ENCODE assay signal across 8 mouse cellular contexts in the genomic region with DNA sequence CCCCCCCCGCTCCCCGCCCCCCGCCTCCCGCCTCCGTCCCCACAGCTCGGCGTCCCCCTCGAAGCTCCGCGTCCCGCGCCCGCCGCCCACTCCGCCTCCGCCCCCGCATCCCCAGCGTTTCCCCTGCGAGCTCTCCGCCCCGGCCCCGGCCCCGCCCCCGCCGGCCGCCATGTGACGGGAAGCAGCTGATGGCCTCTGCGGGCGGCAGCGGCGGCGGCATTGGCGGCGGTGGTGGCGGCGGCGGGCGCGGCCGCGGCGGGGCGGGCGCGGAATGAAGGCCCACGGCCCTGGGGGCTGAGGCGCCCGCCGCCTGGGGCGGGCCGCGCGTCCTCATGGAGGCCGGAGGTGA. TPM values are rescaled to one million over a fixed set of nuclear protein-coding genes. Genes with fewer than 3 reads are reported as not detected.
DNase-seq lines count a peak whose midpoint lies in the region; ATAC-seq and TF ChIP-seq lines count a peak whose summit lies in the region.

Gene Wsb2, plus strand, starts transcription at position 176 of the 349 bp plus-strand sequence.

- peak within 1 kb of the TSS; percentile 93 for H3K9ac ChIP-seq in kidney, embryonic 14.5 days (ENCODE audit: low read depth, low read length)
- H3K9ac ChIP-seq in liver, embryonic 11.5 days (ENCODE audit: low read depth, low read length), result peak within 1 kb of the TSS; percentile 87

- peak within 1 kb of the TSS; percentile 87 for H3K4me2 ChIP-seq in kidney, embryonic 14.5 days (replicated peaks; ENCODE audit: low read depth, low read length)
- peak within 1 kb of the TSS; percentile 97 for H3K4me2 ChIP-seq in liver, embryonic 11.5 days

- H3K9me3 ChIP-seq in heart, embryonic 10.5 days, result no peaks in the 10 kb centered on the region
- no peaks in the 10 kb centered on the region for H3K9me3 ChIP-seq in kidney, embryonic 14.5 days (ENCODE audit: control insufficient read depth, low read length)
- no peaks in the 10 kb centered on the region for H3K9me3 ChIP-seq in liver, embryonic 11.5 days (ENCODE audit: control insufficient read depth, low read length)

- TF ChIP-seq POLR2A in bone marrow, adult 2 months (IDR thresholded peaks at IDR 0.05; ENCODE audit: borderline replicate concordance, control insufficient read depth, low read depth, low read length), result no peak; the same call in 1 of the 2 replicates
- no peak; the same call in 1 of the 2 replicates for TF ChIP-seq POLR2A in embryonic fibroblast, embryonic 13.5 days (IDR thresholded peaks at IDR 0.05; ENCODE audit: low read depth, low read length)

- peak within 1 kb of the TSS; percentile 86 for H3K4me3 ChIP-seq in bone marrow, adult 2 months (replicated peaks; ENCODE audit: control insufficient read depth, low read depth, low read length)
- peak within 1 kb of the TSS; percentile 100 for H3K4me3 ChIP-seq in embryonic fibroblast, embryonic 13.5 days (ENCODE audit: insufficient read depth, low read length)
- peak within 1 kb of the TSS; percentile 97 for H3K4me3 ChIP-seq in heart, embryonic 10.5 days
- peak within 1 kb of the TSS; percentile 94 for H3K4me3 ChIP-seq in kidney, embryonic 14.5 days (ENCODE audit: low read length)
- peak within 1 kb of the TSS; percentile 94 for H3K4me3 ChIP-seq in liver, embryonic 11.5 days (ENCODE audit: low read depth, low read length)

- WGBS in bone marrow, adult 2 months, result 4% methylated on average over 27 of the region's 54 CpGs
- WGBS in heart, embryonic 10.5 days, result 1% methylated on average over 33 of the region's 54 CpGs
- 0% methylated on average over 18 of the region's 54 CpGs for WGBS in kidney, embryonic 14.5 days
- 1% methylated on average over 15 of the region's 54 CpGs for WGBS in liver, embryonic 11.5 days

- H3K4me1 ChIP-seq in bone marrow, adult 2 months (ENCODE audit: control insufficient read depth, insufficient read depth, low read length), result peaks cover 1% of the 10 kb centered on the region
- H3K4me1 ChIP-seq in embryonic fibroblast, embryonic 13.5 days (ENCODE audit: control insufficient read depth, insufficient read depth, low read length), result peaks cover 20% of the 10 kb centered on the region
- H3K4me1 ChIP-seq in heart, embryonic 10.5 days, result peaks cover 54% of the 10 kb centered on the region
- H3K4me1 ChIP-seq in kidney, embryonic 14.5 days (ENCODE audit: control insufficient read depth, insufficient read depth, low read length), result peaks cover 40% of the 10 kb centered on the region
- H3K4me1 ChIP-seq in liver, embryonic 11.5 days (replicated peaks; ENCODE audit: control insufficient read depth, insufficient read depth, low read length), result peaks cover 49% of the 10 kb centered on the region

- TF ChIP-seq CTCF in bone marrow, adult 2 months (IDR thresholded peaks at IDR 0.05; ENCODE audit: control insufficient read depth, insufficient read depth, low read length), result no peak
- no peak for TF ChIP-seq CTCF in embryonic fibroblast, embryonic 13.5 days (IDR thresholded peaks at IDR 0.05; ENCODE audit: borderline replicate concordance, insufficient read depth, low read length)

- ATAC-seq in kidney, embryonic 14.5 days (ENCODE audit: low FRiP score, low TSS enrichment), result peak; percentile 36
- ATAC-seq in liver, embryonic 11.5 days (replicated peaks; ENCODE audit: low FRiP score), result peak; percentile 63
- 0 out of 2 replicates have a peak, but pooled peaks have one; percentile 44 for ATAC-seq in monocyte, adult 5-6 weeks (replicated peaks; ENCODE audit: insufficient number of reproducible peaks, low FRiP score, low TSS enrichment, poor library complexity, severe bottlenecking)

- H3K36me3 ChIP-seq in heart, embryonic 10.5 days, result no peaks in the 10 kb centered on the region
- no peaks in the 10 kb centered on the region; the same call in 1 of the 2 replicates for H3K36me3 ChIP-seq in kidney, embryonic 14.5 days (ENCODE audit: control insufficient read depth, insufficient read depth, low read length)
- no peaks in the 10 kb centered on the region for H3K36me3 ChIP-seq in liver, embryonic 11.5 days (ENCODE audit: control insufficient read depth, insufficient read depth, low read length)

- no peaks in the 10 kb centered on the region for H3K27me3 ChIP-seq in heart, embryonic 10.5 days (ENCODE audit: insufficient read depth, poor library complexity, severe bottlenecking)
- no peaks in the 10 kb centered on the region for H3K27me3 ChIP-seq in kidney, embryonic 14.5 days (ENCODE audit: control insufficient read depth, insufficient read depth, low read length)
- H3K27me3 ChIP-seq in liver, embryonic 11.5 days (replicated peaks; ENCODE audit: control insufficient read depth, insufficient read depth, low read length), result peaks cover 3% of the 10 kb centered on the region; the same call in 1 of the 2 replicates

- DNase-seq in B cell, adult 2 months, result peak; percentile 85 to 88
- peak; percentile 92 for DNase-seq in heart, embryonic 10.5 days (ENCODE audit: low spot score)
- DNase-seq in liver, embryonic 11.5 days (ENCODE audit: low spot score), result peak; percentile 82
- DNase-seq in spleen, postnatal 4 days (ENCODE audit: low spot score in 2 of 2), result peak; percentile 79 to 91

- H3K27ac ChIP-seq in bone marrow, adult 2 months (ENCODE audit: control insufficient read depth, insufficient read depth, low read depth, low read length, poor library complexity), result peak within 1 kb of the TSS; percentile 46
- H3K27ac ChIP-seq in embryonic fibroblast, embryonic 13.5 days (ENCODE audit: insufficient read depth, low read length), result peak within 1 kb of the TSS; percentile 94
- peak within 1 kb of the TSS; percentile 96 for H3K27ac ChIP-seq in heart, embryonic 10.5 days
- peak within 1 kb of the TSS; percentile 93 for H3K27ac ChIP-seq in kidney, embryonic 14.5 days (ENCODE audit: low read depth, low read length)
- peak within 1 kb of the TSS; percentile 81 for H3K27ac ChIP-seq in liver, embryonic 11.5 days (ENCODE audit: low read depth, low read length)

RNA-seq across cellular contexts. Expression of gene Wsb2, which starts in this region (rescaled TPM):
- polyA plus RNA-seq in bone marrow, adult 2 months (2011; ENCODE audit: insufficient read depth, insufficient read length, low replicate concordance, missing spikeins), result 10.0 and 23.5 TPM in 2 replicates
- 109 and 138 TPM in 2 replicates for polyA plus RNA-seq in embryonic fibroblast, embryonic 13.5 days (2011; ENCODE audit: insufficient read length, low read depth, missing spikeins)
- polyA plus RNA-seq in heart, embryonic 10.5 days (2016; fragmentation: Nextera tagmentation; extraction: Ambion mirVana), result 79.6 and 88.4 TPM in 2 replicates
- polyA plus RNA-seq in kidney, embryonic 14.5 days (2014; fragmentation: Nextera tagmentation; extraction: Ambion mirVana), result 36.4 and 72.2 TPM in 2 replicates
- polyA plus RNA-seq in liver, embryonic 11.5 days (2014; fragmentation: Nextera tagmentation; extraction: Ambion mirVana), result 36.3 and 45.8 TPM in 2 replicates
- 35.9 to 42.1 TPM (median 41.8 TPM) in 3 replicates for total RNA-seq in monocyte, adult 5-6 weeks (2017)

Comparison
In these comparisons a context has a peak if more than half of its experiments do, and no peak if none do; other contexts are left out.
1. Peak in every context shown above with its lines: DNase-seq, ATAC-seq, H3K4me3 ChIP-seq and H3K27ac ChIP-seq.
2. H3K27ac ChIP-seq: peak in every context shown above with its lines; median percentile 96 in heart, embryonic 10.5 days; 94 in embryonic fibroblast, embryonic 13.5 days; 93 in kidney, embryonic 14.5 days; 81 in liver, embryonic 11.5 days; 46 in bone marrow, adult 2 months.